Mouse (Mus musculus) embryonic facial prominence, embryonic 10.5 days (tissue): ENCODE measurements around the gene Cpeb4. TPM values are rescaled to one million over a fixed set of nuclear protein-coding genes. Genes with fewer than 3 reads are reported as not detected.

ENCODE experiments used
- DNase-seq: peaks from one replicate; pipeline ENCODE4 v3.0.0-alpha.2; 2017; ENCODE audit warnings: low spot score
- H3K27ac ChIP-seq: fragments of 300-500 bp; sonication (generic); replicated peaks from 2 replicates; pipeline ENCODE4 v1.5.1; 2016; ENCODE audit warnings: mild to moderate bottlenecking
- H3K27me3 ChIP-seq: fragments of 300-500 bp; sonication (generic); replicated peaks from 2 replicates; pipeline ENCODE4 v1.6.1; 2016; ENCODE audit warnings: low read depth, mild to moderate bottlenecking; ENCODE audit not compliant: poor library complexity, severe bottlenecking
- H3K36me3 ChIP-seq: fragments of 300-500 bp; sonication (generic); replicated peaks from 2 replicates; pipeline ENCODE4 v1.6.1; 2016; ENCODE audit warnings: mild to moderate bottlenecking, moderate library complexity
- H3K4me1 ChIP-seq: fragments of 300-500 bp; sonication (generic); 2 replicates; pipeline ENCODE4 v1.6.1; 2016
- H3K4me3 ChIP-seq: fragments of 300-500 bp; sonication (generic); 2 replicates; pipeline ENCODE4 v1.5.1; 2016; ENCODE audit warnings: mild to moderate bottlenecking, moderate library complexity
- H3K9me3 ChIP-seq: fragments of 300-500 bp; sonication (generic); 2 replicates; pipeline ENCODE4 v1.6.1; 2016; ENCODE audit warnings: mild to moderate bottlenecking
- WGBS: fragments of 180-500 bp; shearing (Covaris S2); methylation state at CpG from one replicate; pipeline ENCODE4 v1.1.7; 2016; 5-methylcytosine and 5-hydroxymethylcytosine counted together
- polyA plus RNA-seq: library from polyadenylated mRNA; unstranded; fragments of >200 nt; fragmentation: Nextera tagmentation; extraction: Ambion mirVana; gene quantifications from 2 replicates; pipeline ENCODE4 v1.2.1, GENCODE M21; 2016

Cpeb4 gene
- polyA plus RNA-seq, 1 experiment from 2014 or later = 2.7 TPM

GRCm38 (mm10) chr11:31935652-31936051 is 63.6 kb downstream of the Cpeb4 start:
- no peaks in the 10 kb centered on the region for H3K9me3 ChIP-seq
- WGBS = 53% methylated on average over 4 of the region's 4 CpGs

GRCm38 (mm10) chr11:31936910-31937525 is 65.0 kb downstream of the Cpeb4 start:
- 92% methylated on average over 10 of the region's 10 CpGs for whole genome bisulfite sequencing
- no peaks in the 10 kb centered on the region for H3K36me3 ChIP-seq
- H3K9me3 ChIP-seq = no peaks in the 10 kb centered on the region
- peaks cover 4% of the 10 kb centered on the region for H3K4me1 ChIP-seq
- H3K27me3 ChIP-seq = no peaks in the 10 kb centered on the region
- H3K4me3 ChIP-seq = no peak overlapping the region
- H3K27ac ChIP-seq = no peak overlapping the region
- no peak for DNase-seq

More at GRCm38 (mm10) chr11:31935652-31936051, 63.6 kb downstream of the Cpeb4 start:
- Histone ChIP-seq H3K27ac (no peak overlapping the region), H3K4me1 (peaks cover 4% of the 10 kb centered on the region), H3K27me3 (no peaks in the 10 kb centered on the region), H3K4me3 (no peak overlapping the region), H3K36me3 (peaks cover 9% of the 10 kb centered on the region)
- DNase-seq = no peak

GRCm38 (mm10) chr11:31940898-31941639 is 69.1 kb downstream of the Cpeb4 start:
- Histone ChIP-seq H3K4me3 (no peak overlapping the region), H3K4me1 (no peaks in the 10 kb centered on the region), H3K36me3 (no peaks in the 10 kb centered on the region), H3K27me3 (no peaks in the 10 kb centered on the region), H3K9me3 (no peaks in the 10 kb centered on the region), H3K27ac (no peak overlapping the region)
- DNase-seq = peak; percentile 21
- WGBS = 79% methylated on average over 13 of the region's 13 CpGs

- WGBS = 80% methylated on average over 4 of the region's 4 CpGs
- H3K27ac ChIP-seq = no peak overlapping the region
- DNase-seq = no peak
- no peaks in the 10 kb centered on the region for H3K36me3 ChIP-seq
- no peak overlapping the region for H3K4me3 ChIP-seq
- no peaks in the 10 kb centered on the region for H3K27me3 ChIP-seq
- no peaks in the 10 kb centered on the region for H3K9me3 ChIP-seq
- no peaks in the 10 kb centered on the region for H3K4me1 ChIP-seq
These were observed 69.9 kb downstream of the Cpeb4 start for GRCm38 (mm10) chr11:31941640-31942638.

GRCm38 (mm10) chr11:31945471-31945870 is 73.5 kb downstream of the Cpeb4 start:
- Histone ChIP-seq H3K36me3 (no peaks in the 10 kb centered on the region), H3K4me3 (no peak overlapping the region), H3K27ac (no peak overlapping the region), H3K27me3 (peaks cover 7% of the 10 kb centered on the region), H3K9me3 (no peaks in the 10 kb centered on the region), H3K4me1 (peaks cover 16% of the 10 kb centered on the region)
- DNase-seq = no peak
- 78% methylated on average over 3 of the region's 3 CpGs for WGBS

GRCm38 (mm10) chr11:31948462-31949330 is 76.7 kb downstream of the Cpeb4 start:
- H3K9me3 ChIP-seq = no peaks in the 10 kb centered on the region
- peaks cover 13% of the 10 kb centered on the region for H3K27me3 ChIP-seq
- no peaks in the 10 kb centered on the region for H3K36me3 ChIP-seq
- peaks cover 16% of the 10 kb centered on the region for H3K4me1 ChIP-seq
- no peak for DNase-seq
- 14% methylated on average over 15 of the region's 15 CpGs for WGBS
- H3K27ac ChIP-seq = peak overlapping the region; percentile 49; the same call in 1 of the 2 replicates
- H3K4me3 ChIP-seq = peak overlapping the region; percentile 54

DNA sequence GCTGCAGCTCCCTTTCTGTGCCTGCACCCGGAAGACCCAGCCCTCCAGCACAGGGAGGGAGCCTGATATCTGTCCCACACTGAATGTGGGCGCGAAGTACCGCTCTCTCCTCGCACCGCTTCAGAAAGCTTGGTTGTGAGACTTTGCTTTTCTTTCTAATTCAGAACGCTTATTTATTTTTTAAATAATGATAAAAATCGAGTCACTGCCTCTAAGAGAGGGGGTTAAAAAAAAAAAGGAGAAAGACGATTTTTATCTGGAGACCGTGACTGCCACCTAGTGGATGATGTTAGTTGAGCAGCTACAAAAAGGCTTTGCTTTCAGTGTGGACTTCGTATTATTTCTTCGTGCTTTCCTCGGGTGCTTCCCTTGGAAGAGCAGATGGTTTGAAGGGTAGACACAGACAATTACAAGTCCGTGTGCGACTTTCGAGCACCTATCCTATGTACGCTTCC is 77.3 kb downstream of the Cpeb4 start:
- Histone ChIP-seq H3K9me3 (no peaks in the 10 kb centered on the region), H3K27ac (peak overlapping the region; percentile 49; the same call in 1 of the 2 replicates), H3K36me3 (no peaks in the 10 kb centered on the region), H3K4me1 (peaks cover 16% of the 10 kb centered on the region), H3K27me3 (peaks cover 13% of the 10 kb centered on the region), H3K4me3 (peak overlapping the region; percentile 54)
- WGBS = 2% methylated on average over 17 of the region's 17 CpGs
- peak; percentile 68 for DNase-seq

DNA sequence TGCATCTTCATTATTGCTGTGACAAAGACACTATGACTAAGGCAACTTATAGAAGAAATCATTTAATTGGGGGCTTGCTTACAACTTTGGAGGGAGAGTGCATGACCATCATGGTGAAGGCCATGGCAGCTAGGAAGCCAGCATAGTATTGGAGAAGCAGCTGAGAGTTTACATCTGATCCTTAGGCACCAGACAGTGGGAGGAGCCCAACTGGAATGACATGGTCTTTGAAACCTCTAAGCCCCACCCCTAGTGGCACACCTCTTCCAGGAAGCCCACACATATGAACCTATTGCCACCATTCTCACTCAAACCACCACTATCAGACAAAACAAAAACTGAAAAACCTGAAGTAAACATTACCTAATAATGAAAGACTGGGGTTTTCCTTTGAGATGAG is 88.1 kb downstream of the Cpeb4 start:
- H3K9me3 ChIP-seq = no peaks in the 10 kb centered on the region
- no peaks in the 10 kb centered on the region for H3K36me3 ChIP-seq
- no peak overlapping the region for H3K27ac ChIP-seq
- DNase-seq = no peak
- no peaks in the 10 kb centered on the region; the same call in 1 of the 2 replicates for H3K27me3 ChIP-seq
- no peaks in the 10 kb centered on the region for H3K4me1 ChIP-seq
- H3K4me3 ChIP-seq = no peak overlapping the region

DNA sequence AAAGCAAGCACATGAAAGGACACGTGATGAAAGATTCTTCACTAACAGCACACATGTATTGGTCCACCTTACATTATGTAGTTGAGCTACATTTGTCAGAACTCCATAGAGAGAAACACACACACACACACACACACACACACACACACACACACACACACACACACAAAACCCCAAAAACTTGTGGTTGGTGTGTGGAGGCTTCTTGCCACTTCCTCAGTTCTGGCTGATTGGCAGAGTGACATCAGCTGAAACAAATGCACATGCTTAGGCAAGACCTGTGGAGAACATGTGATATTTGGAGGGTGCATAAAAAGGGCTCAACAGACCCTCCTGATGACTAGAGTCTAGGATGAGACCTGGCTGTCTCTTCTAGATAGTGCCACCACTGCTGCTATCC is 92.0 kb downstream of the Cpeb4 start:
- Histone ChIP-seq H3K4me1 (peaks cover 6% of the 10 kb centered on the region), H3K4me3 (no peak overlapping the region), H3K27me3 (peaks cover 7% of the 10 kb centered on the region), H3K27ac (no peak overlapping the region), H3K36me3 (no peaks in the 10 kb centered on the region), H3K9me3 (no peaks in the 10 kb centered on the region)
- DNase-seq = no peak
- 88% methylated on average over 1 of the region's 1 CpGs for WGBS

DNA sequence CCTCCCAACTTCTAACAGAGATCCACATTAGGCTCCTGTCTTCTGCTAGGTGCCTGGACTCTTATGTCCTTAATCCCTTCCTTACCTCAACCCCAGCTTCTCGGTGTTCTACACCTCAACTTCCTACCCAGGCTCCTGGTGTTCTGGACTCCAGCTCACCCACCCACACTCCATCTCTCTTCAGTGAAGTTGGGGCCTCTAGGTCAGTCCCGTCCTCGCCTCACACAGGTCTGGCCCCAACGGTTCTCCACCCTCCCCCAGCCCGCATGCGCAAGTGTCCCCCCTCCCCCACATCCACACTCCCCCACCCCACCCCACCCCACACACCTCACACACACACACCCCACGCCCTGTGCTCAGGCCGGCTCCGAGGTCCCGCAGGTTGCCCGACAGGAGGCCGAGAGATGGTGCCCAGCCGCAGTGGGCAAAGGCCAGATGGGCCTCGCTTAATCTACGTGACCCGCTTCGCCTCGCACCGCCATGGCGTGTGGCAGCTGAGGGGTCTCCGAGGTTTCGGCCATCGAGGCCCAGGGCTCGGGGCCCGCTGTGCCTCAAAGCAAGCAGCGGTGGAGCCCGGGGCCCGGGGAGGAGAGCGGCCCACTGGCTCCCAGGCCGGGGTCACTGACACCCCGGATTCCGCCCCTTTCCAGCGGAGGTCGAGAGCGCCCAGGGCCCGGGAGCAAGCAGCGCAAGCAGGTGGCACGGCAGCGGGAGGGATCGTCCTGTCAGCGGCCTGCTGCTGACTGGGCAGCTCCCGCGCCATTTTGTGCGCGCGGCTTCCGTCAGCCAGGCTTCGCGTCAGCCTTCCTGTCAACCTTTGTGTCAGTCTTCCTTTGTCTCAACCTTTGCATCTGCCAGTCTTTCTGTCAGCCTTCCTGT is 93.5 kb downstream of the Cpeb4 start, which contains the start of gene 4930524B15Rik:
TSS of gene 4930524B15Rik (plus strand) at position 337 of the 879 bp plus-strand sequence.
- peak within 1 kb of the TSS; percentile 54 for H3K4me3 ChIP-seq
- H3K4me1 ChIP-seq = peaks cover 6% of the 10 kb centered on the region
- H3K9me3 ChIP-seq = no peaks in the 10 kb centered on the region
- peak; percentile 52 for DNase-seq
- no peaks in the 10 kb centered on the region for H3K36me3 ChIP-seq
- peaks cover 7% of the 10 kb centered on the region for H3K27me3 ChIP-seq
- 42% methylated on average over 49 of the region's 49 CpGs for WGBS
- H3K27ac ChIP-seq = peak within 1 kb of the TSS; percentile 82

DNA sequence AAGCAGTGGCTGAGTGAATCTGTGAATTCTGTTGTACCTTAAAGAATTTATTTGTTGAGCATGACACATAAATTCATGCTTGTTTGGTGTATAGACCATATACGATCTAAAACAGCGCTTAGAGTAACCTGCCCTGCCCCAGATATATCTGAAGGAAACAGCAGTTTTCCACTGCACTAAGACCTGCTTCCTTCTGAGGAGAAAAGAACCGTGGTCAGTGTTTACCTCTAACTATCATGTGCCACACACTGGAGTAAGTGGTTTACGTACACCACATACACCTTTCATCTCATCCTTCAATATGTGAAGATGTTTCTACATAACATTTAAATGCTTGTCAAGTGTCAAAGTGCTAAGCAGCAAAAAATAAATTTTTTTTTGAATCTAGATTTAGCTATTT is 102.1 kb downstream of the Cpeb4 start:
- WGBS = 84% methylated on average over 4 of the region's 4 CpGs
- no peak overlapping the region for H3K27ac ChIP-seq
- no peaks in the 10 kb centered on the region for H3K27me3 ChIP-seq
- H3K9me3 ChIP-seq = no peaks in the 10 kb centered on the region
- no peaks in the 10 kb centered on the region for H3K36me3 ChIP-seq
- H3K4me1 ChIP-seq = no peaks in the 10 kb centered on the region
- no peak overlapping the region for H3K4me3 ChIP-seq
- DNase-seq = no peak
